Mouse (Mus musculus): ENCODE measurements around the gene Akr1c19.
"Not testable (repeated sequence)": the region's sequence is repeated elsewhere in the genome, so short reads cannot be mapped to it uniquely, and the experiment has no call there.

Gene Akr1c19

GRCm38 (mm10) chr13:4265455-4265854 is 37.0 kb downstream of the Akr1c19 start:
- not testable (repeated sequence) for DNase-seq (ENCODE audit: low spot score in 2 of 2)

DNA sequence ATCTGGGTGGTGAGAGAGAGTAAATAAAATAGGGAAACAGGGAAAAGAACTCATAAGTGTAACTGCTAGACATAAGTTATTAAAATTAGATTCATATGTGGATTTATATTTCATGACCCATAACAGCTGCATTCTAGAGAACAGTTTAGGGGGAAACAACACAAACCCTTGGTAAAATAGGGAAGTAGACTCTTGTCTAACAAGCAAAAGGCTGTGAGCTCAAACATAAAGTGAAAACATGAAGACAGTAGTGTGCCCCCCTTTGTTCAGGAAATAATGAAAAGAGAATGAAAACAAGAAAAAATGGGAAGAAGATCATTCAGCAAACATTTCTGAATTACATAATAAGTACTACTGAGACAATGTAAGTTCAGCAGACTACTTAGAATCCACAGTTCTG is 42.4 kb downstream of the Akr1c19 start:
- DNase-seq (ENCODE audit: low spot score in 2 of 2), result no peak

DNA sequence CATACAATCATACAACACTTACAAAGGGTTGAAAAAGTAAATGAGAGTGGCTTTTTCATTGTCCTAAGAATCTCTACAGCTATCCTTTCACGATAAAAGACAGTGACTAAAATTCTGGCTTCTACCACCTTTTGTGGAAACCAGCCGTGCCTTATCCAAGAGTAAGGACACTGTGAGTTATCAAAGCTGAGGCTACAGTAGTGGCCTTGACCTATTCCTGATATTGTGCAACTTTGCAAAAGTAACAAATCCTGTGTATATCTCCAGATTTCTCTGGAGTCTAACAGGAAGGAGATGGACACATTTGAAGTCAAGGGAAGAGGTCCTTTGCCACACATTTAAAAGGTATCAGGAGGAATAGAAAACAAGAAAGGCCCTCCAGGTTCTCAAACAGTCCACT is 49.0 kb downstream of the Akr1c19 start:
- no peak for DNase-seq (ENCODE audit: low spot score in 2 of 2)

- DNase-seq (ENCODE audit: low spot score in 2 of 2), result no peak
These were observed 50.8 kb downstream of the Akr1c19 start, which contains the start of gene Akr1c12 for GRCm38 (mm10) chr13:4279284-4279683. TSS of gene Akr1c12 (minus strand) at chr13:4279433.

GRCm38 (mm10) chr13:4281471-4282412 is 53.2 kb downstream of the Akr1c19 start:
- peak in 1 of 2 experiments; percentile 12 for DNase-seq (ENCODE audit: low spot score in 2 of 2)

- DNase-seq (ENCODE audit: low spot score in 2 of 2), result no peak
These were observed 68.5 kb downstream of the Akr1c19 start for GRCm38 (mm10) chr13:4296991-4297390.

Measured in thymus, postnatal 10 days (tissue).